Mouse (Mus musculus): ENCODE data around the gene Zfhx3. TPM values are rescaled to one million over a fixed set of nuclear protein-coding genes. Genes with fewer than 3 reads are reported as not detected.

Gene Zfhx3
- polyA plus RNA-seq, 1 experiment: 4.7 TPM

DNA sequence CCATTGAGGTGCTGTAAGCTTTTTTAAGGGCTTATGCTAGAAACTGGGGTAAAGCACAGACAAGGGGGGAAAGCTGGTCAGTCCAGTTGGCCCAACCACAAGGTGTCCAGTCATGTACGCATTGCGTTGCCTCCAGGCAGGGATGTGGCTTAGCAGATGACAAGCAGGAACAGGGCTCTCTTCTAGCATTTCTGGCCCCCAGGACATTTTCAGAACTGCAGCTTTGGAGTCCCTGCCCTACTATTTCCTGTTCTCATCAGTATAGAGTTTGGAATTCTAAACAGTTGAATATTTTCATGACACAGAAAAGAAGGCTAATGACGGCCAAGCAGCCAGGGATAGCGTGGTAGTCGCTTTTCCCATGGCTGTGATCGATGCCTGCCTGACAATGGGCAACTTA lies 706.5 kb downstream of the Zfhx3 start:
- DNase-seq (ENCODE audit: low spot score): no peak

DNA sequence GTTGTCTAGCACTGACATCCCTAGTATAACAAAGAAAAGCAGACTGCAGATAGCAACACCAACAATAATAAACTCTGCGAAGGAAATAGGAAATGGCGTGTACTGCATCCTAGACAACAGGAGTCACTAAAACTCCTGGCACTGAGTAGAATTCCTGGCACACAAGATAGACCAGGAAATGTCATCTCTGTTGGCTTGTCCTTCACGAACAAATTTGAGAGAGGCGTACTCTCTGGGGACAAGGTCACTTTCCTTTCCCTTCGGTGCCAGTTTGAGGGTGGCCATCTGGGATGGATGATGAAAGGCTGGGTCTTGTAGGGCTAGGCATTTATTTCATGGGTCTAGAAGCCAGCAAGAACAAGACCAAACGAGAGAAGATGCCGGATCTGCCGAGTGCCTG lies 708.4 kb downstream of the Zfhx3 start:
- DNase-seq (ENCODE audit: low spot score): no peak

DNA sequence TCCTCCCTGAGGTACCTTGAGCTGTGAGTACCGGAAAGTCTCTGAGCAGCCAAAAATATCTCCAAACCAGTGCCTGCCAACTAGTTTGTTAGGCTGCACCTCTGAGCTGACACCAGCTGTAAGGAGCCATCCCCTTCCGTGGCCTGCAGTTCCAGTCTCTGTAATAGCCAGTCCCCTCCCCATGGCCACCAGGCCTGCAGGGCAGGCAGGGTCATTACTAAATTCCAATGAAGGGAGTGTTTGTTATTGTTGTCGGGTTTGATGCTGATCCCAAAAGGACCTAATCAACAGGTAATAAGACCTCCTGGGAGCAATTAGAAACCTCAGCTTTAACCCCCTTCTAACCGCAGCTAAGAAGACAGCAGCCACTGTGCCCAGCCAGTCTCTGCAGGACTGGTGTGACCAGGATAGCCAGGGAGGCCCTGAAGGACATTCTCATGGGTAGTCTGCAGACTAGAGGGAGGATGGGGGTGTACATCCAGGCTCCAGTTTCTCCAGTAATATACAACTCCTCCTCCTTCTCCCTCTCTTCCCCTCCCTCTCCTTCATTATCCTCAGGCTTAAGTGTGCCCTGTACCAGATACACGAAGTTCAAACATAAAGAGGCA lies 719.1 kb downstream of the Zfhx3 start:
- no peak for DNase-seq (ENCODE audit: low spot score)

DNA sequence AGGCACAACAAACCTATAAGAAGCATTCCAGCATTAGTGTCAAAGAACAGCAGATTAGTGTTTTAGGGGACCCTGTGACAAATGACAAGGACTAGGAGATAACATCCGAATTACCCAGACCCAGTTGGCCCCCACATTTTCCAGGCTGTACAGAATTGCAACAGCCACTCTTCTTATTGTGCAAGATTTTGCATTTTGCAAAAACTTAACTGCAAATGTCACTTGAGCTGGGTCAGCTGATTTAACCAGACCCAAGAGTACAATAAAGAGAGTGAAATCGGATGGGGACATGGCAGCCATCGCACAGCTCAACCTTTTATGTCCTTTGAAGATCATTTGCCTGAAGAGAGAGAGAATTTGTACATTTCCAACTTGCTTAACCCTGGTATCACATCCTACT lies 720.3 kb downstream of the Zfhx3 start:
- DNase-seq (ENCODE audit: low spot score): no peak

DNA sequence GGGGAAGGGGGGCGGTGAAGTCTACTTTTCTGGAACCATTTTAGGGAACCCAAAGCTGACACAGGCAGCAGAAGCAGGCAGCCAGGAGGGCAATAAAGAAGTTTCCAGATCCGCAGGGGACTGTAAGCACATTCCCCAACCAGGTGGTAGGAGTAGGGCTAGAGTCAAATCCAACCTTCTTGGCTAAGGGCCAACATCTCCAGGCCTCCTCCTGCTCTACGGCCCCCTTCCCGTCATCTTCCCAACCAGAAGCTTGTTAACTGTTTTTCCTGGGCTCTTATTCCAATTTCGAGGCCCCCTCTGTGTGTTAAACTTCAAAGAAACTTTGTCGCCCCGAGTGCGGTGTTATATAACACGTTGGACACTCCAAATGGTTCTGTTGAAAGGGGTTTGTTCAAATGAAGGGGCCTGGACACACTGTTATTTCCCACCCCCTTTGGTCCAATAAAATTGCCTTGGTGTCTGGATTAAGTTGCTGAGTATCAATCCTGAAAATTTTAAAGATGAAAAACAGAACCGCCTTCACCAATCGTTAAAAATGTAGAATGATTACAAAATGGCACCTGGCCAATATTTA lies 729.6 kb downstream of the Zfhx3 start:
- DNase-seq (ENCODE audit: low spot score): no peak

DNA sequence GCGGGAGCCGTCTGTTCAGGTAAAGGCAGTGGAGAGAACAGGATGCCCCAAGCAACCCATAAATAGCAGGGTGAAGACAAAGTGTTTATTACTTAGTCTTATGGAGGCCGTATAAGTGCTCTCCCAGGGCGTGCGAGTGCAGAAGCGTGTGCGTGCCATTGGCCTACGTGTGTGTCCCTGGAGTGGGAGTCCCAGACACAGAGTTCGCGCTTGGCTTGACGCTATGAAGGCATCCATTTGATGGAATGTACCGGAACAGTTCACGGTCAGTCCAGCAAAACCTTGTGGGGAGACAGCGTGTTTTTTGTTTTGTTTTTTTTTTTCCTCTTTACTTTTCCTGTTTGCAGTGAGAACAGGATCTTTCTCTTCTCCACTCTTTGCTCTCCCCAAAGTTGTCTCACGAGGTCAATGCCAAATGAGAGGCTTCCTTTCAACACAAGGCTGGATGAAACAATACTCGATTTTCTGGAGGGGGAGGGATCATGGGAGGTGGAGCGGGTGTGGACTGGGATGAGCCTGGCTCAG lies 732.6 kb downstream of the Zfhx3 start:
- DNase-seq (ENCODE audit: low spot score): no peak

DNA sequence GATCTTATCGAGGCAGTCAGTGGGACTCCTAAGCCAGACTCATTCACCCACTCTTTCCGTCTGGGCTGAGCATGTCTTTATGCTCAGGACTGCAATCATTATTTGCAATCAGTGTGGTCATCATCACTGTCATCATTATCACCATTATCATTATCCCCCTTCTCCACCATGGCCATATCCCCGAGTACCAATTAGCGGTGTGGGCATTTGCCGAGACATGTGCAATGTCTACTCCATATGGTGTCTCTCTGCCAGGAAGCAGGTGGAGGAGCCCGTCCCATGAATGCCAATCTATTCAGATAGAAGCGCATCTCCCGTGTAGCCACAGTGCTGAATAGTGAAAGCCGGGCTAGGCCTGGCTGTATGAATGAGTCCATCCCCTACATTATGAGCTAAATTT lies 747.2 kb downstream of the Zfhx3 start:
- no peak for DNase-seq (ENCODE audit: low spot score)

DNA sequence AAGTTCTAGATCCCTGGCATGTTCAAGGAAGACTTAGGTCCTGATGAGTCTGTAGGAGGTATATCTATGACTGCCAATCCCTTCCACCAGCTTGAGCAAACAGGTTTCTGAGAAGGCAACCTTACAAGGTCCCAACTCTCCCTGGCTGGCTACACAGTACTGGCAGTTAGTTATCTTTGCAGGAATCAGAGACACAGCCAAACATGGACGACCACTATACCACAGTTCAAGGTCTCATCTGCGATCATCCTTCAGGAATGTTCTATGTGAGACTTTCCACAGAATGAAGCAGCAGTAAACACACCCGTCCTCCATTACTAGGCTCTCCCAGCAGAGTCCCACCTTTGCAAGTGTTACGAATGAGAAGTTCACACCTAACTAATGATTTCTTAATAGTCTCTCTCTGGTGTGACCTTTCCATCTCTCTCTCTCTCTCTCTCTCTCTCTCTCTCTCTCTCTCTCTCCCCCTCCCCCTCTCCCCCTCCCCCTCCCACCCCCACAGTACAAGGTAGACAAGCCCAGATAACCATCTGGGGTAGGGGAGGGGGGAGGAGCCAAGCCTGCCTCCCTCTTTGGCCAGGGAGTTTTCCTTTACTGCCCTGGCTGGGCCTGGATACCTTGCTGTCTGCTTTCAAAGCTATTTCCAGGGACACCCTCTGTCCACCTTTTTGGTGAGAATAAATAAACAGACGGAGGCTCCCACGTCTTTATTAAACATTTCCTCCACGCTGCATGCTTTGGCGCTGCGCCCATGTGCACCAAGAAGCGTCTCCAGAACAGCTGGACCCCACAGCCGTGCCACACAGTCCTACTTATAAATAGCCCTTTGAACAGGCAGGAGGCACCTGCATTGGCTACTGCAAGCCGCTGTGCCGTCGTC lies 748.4 kb downstream of the Zfhx3 start:
- no peak for DNase-seq (ENCODE audit: low spot score)

DNA sequence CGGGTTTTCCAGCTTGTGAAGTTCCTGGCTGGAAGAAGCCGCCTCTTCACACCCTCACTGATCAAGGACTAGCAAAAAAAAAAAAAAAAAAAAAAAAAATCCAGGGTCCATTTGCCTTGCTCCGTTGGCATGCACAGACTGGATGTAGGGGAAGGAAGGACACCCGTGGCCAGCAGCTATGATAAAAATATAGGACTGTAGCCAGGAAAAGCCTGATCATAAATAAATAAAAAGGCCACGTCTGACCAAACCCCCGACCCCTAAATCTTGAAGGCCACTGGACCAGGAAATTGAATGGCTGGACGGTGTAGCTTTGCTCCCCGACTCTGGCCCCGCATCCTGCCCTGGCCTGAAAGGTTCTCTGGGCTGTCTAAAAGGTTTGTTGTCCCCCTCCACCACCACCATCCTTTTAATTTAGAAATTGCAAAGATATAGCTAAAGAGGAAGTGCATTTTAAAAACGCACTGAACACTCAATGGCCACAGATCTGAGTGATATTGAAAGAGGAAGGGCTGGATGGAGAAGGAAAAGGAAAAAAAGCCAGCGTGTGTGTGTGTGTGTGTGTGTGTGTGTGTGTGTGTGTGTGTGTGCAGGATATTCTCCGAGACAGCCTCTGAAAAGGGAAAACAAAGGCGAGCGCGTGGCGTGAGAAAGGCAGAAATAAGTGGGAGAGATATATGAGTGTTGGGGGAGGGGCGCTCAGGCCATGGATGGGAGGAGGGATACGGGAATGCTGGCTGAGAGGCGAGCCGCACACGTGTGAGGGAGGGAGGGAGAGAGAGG lies 749.2 kb downstream of the Zfhx3 start:
- DNase-seq (ENCODE audit: low spot score): no peak

DNA sequence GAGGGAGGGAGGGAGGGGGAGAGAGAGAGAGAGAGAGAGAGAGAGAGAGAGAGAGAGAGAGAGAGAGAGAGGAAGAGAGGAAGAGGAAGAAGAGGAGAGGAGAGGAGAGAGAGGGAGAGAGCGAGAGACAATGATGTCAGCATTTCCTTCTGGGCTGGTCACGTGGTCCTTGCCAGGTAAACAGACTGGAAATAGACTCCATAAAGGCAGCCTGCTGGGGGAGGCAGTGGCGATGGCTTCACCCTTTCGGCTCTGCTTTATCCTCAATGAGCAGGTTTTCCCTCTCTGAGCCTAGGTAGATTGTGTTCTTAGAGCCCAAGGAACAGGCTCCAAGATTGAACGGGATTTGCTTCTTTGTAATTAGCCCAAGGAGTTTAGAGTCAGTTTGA lies 749.8 kb downstream of the Zfhx3 start:
- DNase-seq (ENCODE audit: low spot score): no peak

DNA sequence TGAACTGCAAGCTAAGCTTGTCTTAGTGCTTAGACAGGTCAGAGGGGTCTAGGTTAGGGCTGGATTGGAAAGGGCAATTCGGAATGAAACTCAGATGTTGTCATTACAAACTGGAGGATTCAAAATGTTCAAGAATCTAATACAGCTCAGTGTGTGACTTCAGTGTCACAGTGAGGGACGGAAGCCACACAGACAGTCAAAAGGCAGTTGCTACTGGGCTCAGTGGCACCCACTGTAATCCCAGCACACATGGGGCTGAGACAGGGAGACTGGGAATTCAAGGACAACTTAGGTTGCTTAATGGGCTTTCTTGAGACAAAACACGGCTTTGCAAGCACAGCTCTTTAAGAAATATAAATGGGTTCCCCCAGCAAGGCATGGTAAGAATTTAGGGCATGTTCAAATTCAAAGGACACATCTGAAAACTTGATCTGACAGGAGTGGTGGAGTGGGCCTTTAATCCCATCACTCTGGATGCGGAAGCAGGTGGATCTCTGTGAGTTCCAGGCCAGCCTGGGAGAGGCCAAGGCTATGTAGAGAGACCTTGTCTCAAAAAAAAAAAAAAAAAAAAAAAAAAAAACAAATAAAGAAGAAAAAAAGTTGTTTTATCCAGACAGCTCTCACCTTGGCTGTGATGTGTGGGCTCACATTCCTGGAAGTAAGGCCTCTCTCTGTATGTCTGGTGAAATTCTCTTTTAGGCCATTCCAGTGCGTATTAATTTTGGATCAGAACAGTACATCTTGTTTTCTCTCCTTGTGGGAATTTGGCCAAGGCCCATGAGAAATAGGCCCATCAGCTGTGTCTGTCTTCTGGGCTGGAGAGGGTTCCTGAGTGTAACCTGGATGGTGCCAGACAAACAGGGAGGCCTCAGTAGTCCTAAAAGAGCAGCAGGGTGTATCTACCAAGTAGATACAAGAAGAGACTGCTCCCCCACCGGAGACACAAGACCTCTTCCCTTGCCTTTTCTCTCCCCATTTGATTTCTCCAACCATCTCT lies 750.5 kb downstream of the Zfhx3 start:
- no peak for DNase-seq (ENCODE audit: low spot score)

DNA sequence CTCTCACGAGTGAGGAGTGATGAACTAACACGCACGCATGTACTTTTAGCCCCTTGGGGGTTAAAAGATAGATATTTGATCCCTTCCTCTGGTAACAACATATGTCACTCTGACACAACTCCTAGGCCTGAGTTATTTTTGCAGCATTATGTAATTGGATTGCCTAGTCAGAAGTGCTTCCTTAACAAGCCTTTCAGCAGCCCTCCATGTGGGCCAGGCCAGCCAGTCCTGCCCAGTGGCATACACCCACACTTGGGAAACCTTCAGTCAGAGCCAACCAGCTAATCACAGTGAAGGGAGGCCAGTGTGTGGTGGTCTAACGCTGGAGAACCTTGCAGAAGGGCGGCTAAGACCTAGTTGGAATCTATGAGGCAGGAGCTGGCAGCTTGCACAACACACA lies 751.4 kb downstream of the Zfhx3 start:
- no peak for DNase-seq (ENCODE audit: low spot score)

DNA sequence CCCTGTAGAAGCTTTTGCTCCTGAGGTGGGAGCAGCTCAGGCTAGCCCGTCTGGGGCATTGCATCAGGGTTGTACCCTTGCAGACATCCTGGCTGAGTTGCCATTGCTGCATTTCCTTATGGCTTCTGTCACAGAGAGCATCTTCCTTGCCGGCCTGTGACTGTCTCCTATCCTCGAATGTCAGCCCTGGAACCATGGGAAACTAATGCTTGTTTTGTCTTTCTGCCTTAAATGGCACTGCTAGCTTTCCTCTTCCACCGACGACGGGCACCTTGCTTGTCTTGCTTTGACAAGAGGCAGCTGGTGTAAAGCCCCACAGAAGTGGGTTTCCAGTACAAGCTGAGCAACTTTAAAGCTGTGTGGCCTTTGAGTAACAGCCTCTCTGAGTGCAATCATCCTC lies 752.1 kb downstream of the Zfhx3 start:
- DNase-seq (ENCODE audit: low spot score): no peak

DNA sequence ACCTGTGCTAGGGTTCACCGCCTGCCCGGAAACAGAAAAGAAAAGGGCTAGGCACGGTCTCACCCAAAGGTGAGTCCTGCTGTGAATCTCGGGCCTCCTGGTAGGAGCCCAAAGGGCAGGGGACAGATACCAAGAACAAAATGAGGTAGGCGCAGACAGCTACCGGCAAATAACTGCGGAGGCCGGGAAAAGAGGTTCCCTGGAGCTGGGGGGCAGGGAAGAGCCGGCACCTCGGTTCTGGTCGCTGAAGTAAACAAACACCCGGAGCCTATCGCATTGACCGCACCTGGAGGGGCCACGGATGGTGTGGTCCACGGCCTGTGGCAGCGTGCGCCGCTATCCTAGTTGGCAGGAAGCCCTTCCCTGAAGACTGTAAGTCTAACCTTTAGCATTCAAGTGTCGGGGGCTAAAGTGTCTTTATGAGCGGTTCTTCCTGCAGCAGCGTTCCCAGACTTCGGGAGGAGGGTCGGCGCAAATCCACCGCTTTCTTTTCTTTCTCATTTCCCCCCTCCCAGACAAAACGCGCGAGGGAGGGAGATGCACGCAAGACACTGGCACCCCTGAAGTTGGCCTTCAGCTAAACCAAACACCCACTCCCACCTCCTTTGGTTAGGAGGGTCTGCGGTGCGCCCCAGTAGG lies 752.9 kb downstream of the Zfhx3 start:
- DNase-seq (ENCODE audit: low spot score): no peak

DNA sequence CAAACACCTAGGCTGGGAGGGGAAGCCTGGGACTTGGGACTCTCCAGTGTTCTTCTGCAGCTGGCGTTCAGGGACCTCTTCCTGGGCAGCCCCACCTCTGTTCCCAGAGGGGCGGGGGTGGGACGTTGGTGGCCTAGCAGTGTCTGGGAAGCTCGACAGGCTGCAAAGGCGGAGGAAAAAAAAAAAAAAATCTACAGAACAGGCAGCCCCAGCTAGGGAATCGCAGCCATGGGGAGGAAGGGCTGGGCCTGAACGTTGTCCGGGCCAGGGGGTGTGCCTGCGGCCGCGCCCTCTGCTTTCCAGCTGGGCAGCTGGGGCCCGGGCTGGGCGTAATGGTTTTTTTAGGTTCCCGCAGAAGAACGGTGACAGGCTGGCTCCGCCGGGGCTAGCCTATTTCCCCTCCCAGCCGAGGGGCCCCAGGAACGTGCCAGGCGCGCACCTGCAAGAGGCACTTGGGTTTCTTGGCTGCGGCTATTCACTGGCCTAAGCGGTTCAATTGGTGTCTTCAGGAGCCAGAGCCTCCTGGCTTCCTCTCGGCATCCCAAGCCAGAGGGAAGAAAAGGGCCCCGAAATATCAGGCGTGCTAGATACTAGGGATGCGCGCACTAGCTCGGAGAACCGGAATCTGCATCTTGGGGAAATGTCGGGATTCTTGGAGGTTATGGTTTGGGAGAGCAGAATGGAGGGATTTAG lies 753.6 kb downstream of the Zfhx3 start:
- no peak for DNase-seq (ENCODE audit: low spot score)

DNA sequence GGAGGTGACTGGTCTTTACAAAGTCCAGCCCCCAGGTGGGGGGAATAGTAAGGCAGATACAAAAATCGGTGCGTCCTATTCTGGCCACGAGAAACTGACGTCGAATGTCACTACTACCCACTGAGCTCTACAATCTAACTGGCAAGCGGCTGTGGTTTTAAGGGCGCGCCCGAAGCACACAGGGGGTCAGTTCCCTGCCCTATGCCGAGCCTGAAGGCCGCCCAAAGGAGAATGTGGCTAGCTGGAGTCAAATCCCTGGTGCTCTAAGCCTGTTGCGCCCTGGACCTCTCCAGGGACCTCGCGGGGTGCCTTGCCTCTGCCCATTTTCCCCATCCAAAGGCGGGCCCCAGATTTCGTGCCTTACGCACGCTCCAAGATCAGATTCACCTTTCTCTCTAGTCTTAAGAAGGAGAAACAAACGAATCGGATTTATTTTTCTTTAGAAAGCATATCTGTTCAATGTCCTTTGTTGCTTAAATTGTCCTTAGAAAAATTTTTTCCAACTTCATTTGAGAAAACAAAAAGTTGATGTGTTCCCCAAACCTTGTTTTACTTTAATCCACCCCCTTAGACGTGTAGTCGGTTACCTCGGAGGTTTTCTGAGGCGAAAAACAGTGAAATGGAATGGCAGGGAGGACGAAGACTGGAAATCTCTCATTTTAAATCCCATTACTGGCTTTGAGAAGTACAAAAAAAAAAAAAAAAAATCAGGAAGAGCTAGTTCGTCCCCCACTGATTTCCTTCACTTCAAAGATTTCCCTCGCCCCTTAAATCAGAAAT lies 754.4 kb downstream of the Zfhx3 start:
- DNase-seq (ENCODE audit: low spot score): no peak

DNA sequence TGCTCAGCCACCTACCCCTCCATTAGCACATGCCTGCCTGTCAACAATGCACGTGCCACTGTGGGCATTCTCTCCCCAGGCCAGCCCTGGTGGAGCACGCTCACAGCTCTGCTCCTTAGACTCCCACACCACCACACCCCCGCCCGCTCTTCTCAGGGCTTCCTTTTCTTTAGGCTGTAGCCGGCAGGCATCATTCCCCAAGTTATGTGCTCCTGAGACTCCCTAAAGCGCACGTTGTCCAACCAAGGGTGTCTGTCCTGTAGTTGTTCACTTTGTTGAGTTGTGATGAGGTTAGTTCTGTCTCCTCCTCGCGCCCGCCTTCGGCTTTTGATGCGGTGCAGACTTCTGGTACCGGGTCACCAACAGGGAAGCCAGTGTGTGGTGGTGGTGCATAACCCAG lies 755.1 kb downstream of the Zfhx3 start:
- DNase-seq (ENCODE audit: low spot score): no peak

DNA sequence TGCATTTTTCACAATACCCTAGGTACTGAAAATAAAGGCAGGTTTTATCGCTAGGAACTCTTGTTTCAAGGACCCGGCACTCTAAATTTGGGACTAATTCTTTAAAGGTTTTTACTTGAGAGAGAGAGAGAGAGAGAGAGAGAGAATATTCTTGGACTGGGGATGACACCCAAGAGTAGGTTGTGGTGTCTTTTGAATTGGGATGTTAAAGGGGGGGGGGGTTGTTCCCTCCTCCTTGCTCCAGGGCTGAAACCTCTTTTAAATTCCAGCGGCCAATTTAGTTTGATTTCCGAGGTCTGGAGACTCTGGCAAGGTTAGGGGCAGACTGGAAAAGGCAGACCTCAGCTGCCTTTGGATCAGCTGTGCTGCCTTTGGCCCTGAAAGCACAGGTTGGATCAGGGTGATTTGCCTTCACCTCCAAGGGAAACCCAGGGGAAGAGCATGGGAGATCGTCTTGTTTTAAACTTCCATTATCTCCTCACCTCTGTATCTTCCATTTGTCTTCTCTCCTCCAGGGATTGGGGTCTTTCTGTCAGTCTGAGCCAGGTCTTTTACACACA lies 755.7 kb downstream of the Zfhx3 start:
- DNase-seq (ENCODE audit: low spot score): no peak

DNA sequence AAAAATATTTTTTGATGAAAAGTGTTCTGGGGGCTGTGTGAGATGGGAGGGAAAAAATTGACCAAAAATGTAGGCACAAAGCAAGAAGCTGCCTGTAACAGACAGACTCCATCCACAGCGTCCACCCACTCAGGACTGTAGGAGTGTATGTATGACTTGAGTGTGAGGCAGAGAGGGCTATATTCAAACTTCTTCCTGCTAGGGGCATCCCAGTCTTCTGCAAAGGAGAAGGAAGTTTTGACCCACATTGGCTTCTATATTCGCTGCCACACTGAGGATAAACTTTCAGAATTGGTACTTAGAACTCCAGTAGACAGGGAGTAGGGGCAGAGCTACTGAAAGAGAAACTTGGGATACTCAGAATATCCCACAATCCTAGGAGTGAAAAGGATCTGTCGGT lies 756.6 kb downstream of the Zfhx3 start:
- no peak for DNase-seq (ENCODE audit: low spot score)

All from urinary bladder, adult 2 months (tissue).